Mouse (Mus musculus): ENCODE data around the gene Ptprh. TPM values are rescaled to one million over a fixed set of nuclear protein-coding genes. Genes with fewer than 3 reads are reported as not detected.
A peak's percentile ranks its signal among the peaks of the same experiment; 100 is the strongest.

The Ptprh gene
- polyA plus RNA-seq, 1 experiment, result 1.4 TPM

- Histone ChIP-seq H3K27me3 (ENCODE audit: control insufficient read depth, insufficient read depth, low read length) (no peaks in the 10 kb centered on the region), H3K4me3 (replicated peaks; ENCODE audit: insufficient read depth, low read depth, low read length) (no peak overlapping the region), H3K27ac (ENCODE audit: insufficient read depth, low read length) (no peak overlapping the region), H3K4me1 (ENCODE audit: control insufficient read depth, insufficient read depth, low read length) (no peaks in the 10 kb centered on the region; the same call in 1 of the 2 replicates)
- no peak for DNase-seq
- 68% methylated on average over 7 of the region's 7 CpGs for WGBS
- TF ChIP-seq POLR2A (IDR thresholded peaks at IDR 0.05; ENCODE audit: borderline replicate concordance, insufficient read depth, low read length) (no peak), CTCF (IDR thresholded peaks at IDR 0.05; ENCODE audit: borderline replicate concordance, insufficient read depth, low read depth, low read length) (no peak)
Measured at GRCm38 (mm10) chr7:4641956-4642355, 38.1 kb upstream of the Ptprh start.

- H3K4me1 ChIP-seq (ENCODE audit: control insufficient read depth, insufficient read depth, low read length), result no peaks in the 10 kb centered on the region; the same call in 1 of the 2 replicates
- WGBS, result 72% methylated on average over 11 of the region's 11 CpGs
- TF ChIP-seq POLR2A (IDR thresholded peaks at IDR 0.05; ENCODE audit: borderline replicate concordance, insufficient read depth, low read length) (no peak), CTCF (IDR thresholded peaks at IDR 0.05; ENCODE audit: borderline replicate concordance, insufficient read depth, low read depth, low read length) (no peak)
- 0 out of 2 replicates have a peak overlapping the region, but pooled peaks have one; percentile 13 for H3K27ac ChIP-seq (ENCODE audit: insufficient read depth, low read length)
- no peaks in the 10 kb centered on the region for H3K27me3 ChIP-seq (ENCODE audit: control insufficient read depth, insufficient read depth, low read length)
- no peak for DNase-seq
- no peak overlapping the region for H3K4me3 ChIP-seq (replicated peaks; ENCODE audit: insufficient read depth, low read depth, low read length)
Measured at GRCm38 (mm10) chr7:4641155-4641554, 37.3 kb upstream of the Ptprh start.

GRCm38 (mm10) chr7:4636179-4636578 lies 32.3 kb upstream of the Ptprh start:
- no peaks in the 10 kb centered on the region for H3K4me1 ChIP-seq (ENCODE audit: control insufficient read depth, insufficient read depth, low read length)
- TF ChIP-seq CTCF (IDR thresholded peaks at IDR 0.05; ENCODE audit: borderline replicate concordance, insufficient read depth, low read depth, low read length), result no peak
- no peak for TF ChIP-seq POLR2A (IDR thresholded peaks at IDR 0.05; ENCODE audit: borderline replicate concordance, insufficient read depth, low read length)
- WGBS, result 80% methylated on average over 4 of the region's 4 CpGs
- H3K4me3 ChIP-seq (replicated peaks; ENCODE audit: insufficient read depth, low read depth, low read length), result no peak overlapping the region
- H3K27me3 ChIP-seq (ENCODE audit: control insufficient read depth, insufficient read depth, low read length), result no peaks in the 10 kb centered on the region
- no peak for DNase-seq
- H3K27ac ChIP-seq (ENCODE audit: insufficient read depth, low read length), result no peak overlapping the region

- WGBS, result 92% methylated on average over 4 of the region's 4 CpGs
- no peak within 1 kb of the TSS for H3K27ac ChIP-seq (ENCODE audit: insufficient read depth, low read length)
Measured at GRCm38 (mm10) chr7:4631031-4631430, 27.2 kb upstream of the Ptprh start, which contains the start of gene Tmem86b. TSS of gene Tmem86b (minus strand) at chr7:4631422.

GRCm38 (mm10) chr7:4630198-4630597 lies 26.4 kb upstream of the Ptprh start:
- no peak overlapping the region for H3K4me3 ChIP-seq (replicated peaks; ENCODE audit: insufficient read depth, low read depth, low read length)

More at GRCm38 (mm10) chr7:4631031-4631430, 27.2 kb upstream of the Ptprh start, which contains the start of gene Tmem86b:
- TF ChIP-seq POLR2A (IDR thresholded peaks at IDR 0.05; ENCODE audit: borderline replicate concordance, insufficient read depth, low read length) (no peak), CTCF (IDR thresholded peaks at IDR 0.05; ENCODE audit: borderline replicate concordance, insufficient read depth, low read depth, low read length) (no peak)
- DNase-seq, result no peak
- no peaks in the 10 kb centered on the region for H3K27me3 ChIP-seq (ENCODE audit: control insufficient read depth, insufficient read depth, low read length)
- H3K4me3 ChIP-seq (replicated peaks; ENCODE audit: insufficient read depth, low read depth, low read length), result no peak within 1 kb of the TSS
- H3K4me1 ChIP-seq (ENCODE audit: control insufficient read depth, insufficient read depth, low read length), result peaks cover 6% of the 10 kb centered on the region; the same call in 1 of the 2 replicates

GRCm38 (mm10) chr7:4629586-4629985 lies 25.7 kb upstream of the Ptprh start:
- 0 out of 2 replicates have a peak overlapping the region, but pooled peaks have one; percentile 11 for H3K27ac ChIP-seq (ENCODE audit: insufficient read depth, low read length)
- no peak overlapping the region for H3K4me3 ChIP-seq (replicated peaks; ENCODE audit: insufficient read depth, low read depth, low read length)
- H3K4me1 ChIP-seq (ENCODE audit: control insufficient read depth, insufficient read depth, low read length), result peaks cover 6% of the 10 kb centered on the region; the same call in 1 of the 2 replicates
- peak; percentile 47 to 55 for DNase-seq
- 43% methylated on average over 5 of the region's 5 CpGs for WGBS
- H3K27me3 ChIP-seq (ENCODE audit: control insufficient read depth, insufficient read depth, low read length), result no peaks in the 10 kb centered on the region
- TF ChIP-seq CTCF (IDR thresholded peaks at IDR 0.05; ENCODE audit: borderline replicate concordance, insufficient read depth, low read depth, low read length) (no peak), POLR2A (IDR thresholded peaks at IDR 0.05; ENCODE audit: borderline replicate concordance, insufficient read depth, low read length) (no peak)

More at GRCm38 (mm10) chr7:4630198-4630597, 26.4 kb upstream of the Ptprh start:
- 90% methylated on average over 1 of the region's 1 CpGs for WGBS
- H3K27ac ChIP-seq (ENCODE audit: insufficient read depth, low read length), result no peak overlapping the region
- TF ChIP-seq CTCF (IDR thresholded peaks at IDR 0.05; ENCODE audit: borderline replicate concordance, insufficient read depth, low read depth, low read length) (no peak), POLR2A (IDR thresholded peaks at IDR 0.05; ENCODE audit: borderline replicate concordance, insufficient read depth, low read length) (no peak)
- H3K4me1 ChIP-seq (ENCODE audit: control insufficient read depth, insufficient read depth, low read length), result peaks cover 6% of the 10 kb centered on the region; the same call in 1 of the 2 replicates
- no peak for DNase-seq
- no peaks in the 10 kb centered on the region for H3K27me3 ChIP-seq (ENCODE audit: control insufficient read depth, insufficient read depth, low read length)

GRCm38 (mm10) chr7:4625928-4626327 lies 22.1 kb upstream of the Ptprh start:
- H3K4me1 ChIP-seq (ENCODE audit: control insufficient read depth, insufficient read depth, low read length), result peaks cover 6% of the 10 kb centered on the region; the same call in 1 of the 2 replicates
- TF ChIP-seq CTCF (IDR thresholded peaks at IDR 0.05; ENCODE audit: borderline replicate concordance, insufficient read depth, low read depth, low read length), result no peak
- no peak for TF ChIP-seq POLR2A (IDR thresholded peaks at IDR 0.05; ENCODE audit: borderline replicate concordance, insufficient read depth, low read length)
- H3K27me3 ChIP-seq (ENCODE audit: control insufficient read depth, insufficient read depth, low read length), result no peaks in the 10 kb centered on the region
- H3K27ac ChIP-seq (ENCODE audit: insufficient read depth, low read length), result no peak overlapping the region
- 94% methylated on average over 2 of the region's 2 CpGs for WGBS
- no peak overlapping the region for H3K4me3 ChIP-seq (replicated peaks; ENCODE audit: insufficient read depth, low read depth, low read length)
- no peak for DNase-seq

- Histone ChIP-seq H3K27me3 (ENCODE audit: control insufficient read depth, insufficient read depth, low read length) (no peaks in the 10 kb centered on the region), H3K4me1 (ENCODE audit: control insufficient read depth, insufficient read depth, low read length) (peaks cover under 1% of the 10 kb centered on the region; the same call in 1 of the 2 replicates), H3K4me3 (replicated peaks; ENCODE audit: insufficient read depth, low read depth, low read length) (no peak overlapping the region), H3K27ac (ENCODE audit: insufficient read depth, low read length) (no peak overlapping the region)
- 40% methylated on average over 1 of the region's 1 CpGs for WGBS
- TF ChIP-seq POLR2A (IDR thresholded peaks at IDR 0.05; ENCODE audit: borderline replicate concordance, insufficient read depth, low read length) (no peak), CTCF (IDR thresholded peaks at IDR 0.05; ENCODE audit: borderline replicate concordance, insufficient read depth, low read depth, low read length) (peak; percentile 55)
- no peak for DNase-seq
Measured at GRCm38 (mm10) chr7:4624343-4624742, 20.5 kb upstream of the Ptprh start.

Data from cerebellum, adult 2 months (tissue).